Mouse (Mus musculus) intestine, embryonic 15.5 days (tissue): ENCODE data around the gene Tmem229a. TPM values are rescaled to one million over a fixed set of nuclear protein-coding genes. Genes with fewer than 3 reads are reported as not detected.

Experiments
- ATAC-seq: fragments of 200-750 bp; cut with Nextera tagmentation; 2 replicates; pipeline ENCODE4 v1.8.0; 2017; ENCODE audit warnings: moderate TSS enrichment, moderate library complexity
- H3K27ac ChIP-seq: fragments of 300-500 bp; sonication (generic); 2 replicates; pipeline ENCODE4 v1.5.1; 2015; ENCODE audit warnings: mild to moderate bottlenecking, inconsistent platforms
- H3K27me3 ChIP-seq: fragments of 300-500 bp; sonication (generic); replicated peaks from 2 replicates; pipeline ENCODE4 v1.6.1; 2015; ENCODE audit warnings: inconsistent platforms
- H3K36me3 ChIP-seq: fragments of 300-500 bp; sonication (generic); 2 replicates; pipeline ENCODE4 v1.6.1; 2015; ENCODE audit warnings: inconsistent platforms
- H3K4me1 ChIP-seq: fragments of 300-500 bp; sonication (generic); replicated peaks from 2 replicates; pipeline ENCODE4 v1.6.1; 2015; ENCODE audit warnings: inconsistent platforms
- H3K4me2 ChIP-seq: fragments of 300-500 bp; sonication (generic); replicated peaks from 2 replicates; pipeline ENCODE4 v1.6.1; 2015; ENCODE audit warnings: mild to moderate bottlenecking, inconsistent platforms
- H3K4me3 ChIP-seq: fragments of 300-500 bp; sonication (generic); replicated peaks from 2 replicates; pipeline ENCODE4 v1.5.1; 2015; ENCODE audit warnings: inconsistent platforms
- H3K9ac ChIP-seq: fragments of 300-500 bp; sonication (generic); 2 replicates; pipeline ENCODE4 v1.6.1; 2015; ENCODE audit warnings: inconsistent platforms
- H3K9me3 ChIP-seq: fragments of 300-500 bp; sonication (generic); 2 replicates; pipeline ENCODE4 v1.6.1; 2016; ENCODE audit warnings: inconsistent platforms
- WGBS: fragments of 180-500 bp; shearing (Covaris S2); methylation state at CpG from one replicate; pipeline ENCODE4 v1.1.7; 2015; 5-methylcytosine and 5-hydroxymethylcytosine counted together
- polyA plus RNA-seq: library from polyadenylated mRNA; unstranded; fragments of >200 nt; fragmentation: Nextera tagmentation; extraction: Ambion mirVana; gene quantifications from 2 replicates; pipeline ENCODE4 v1.2.1, GENCODE M21; 2015

Tmem229a gene
- polyA plus RNA-seq, 1 experiment from 2014 or later: 1.2 TPM

DNA sequence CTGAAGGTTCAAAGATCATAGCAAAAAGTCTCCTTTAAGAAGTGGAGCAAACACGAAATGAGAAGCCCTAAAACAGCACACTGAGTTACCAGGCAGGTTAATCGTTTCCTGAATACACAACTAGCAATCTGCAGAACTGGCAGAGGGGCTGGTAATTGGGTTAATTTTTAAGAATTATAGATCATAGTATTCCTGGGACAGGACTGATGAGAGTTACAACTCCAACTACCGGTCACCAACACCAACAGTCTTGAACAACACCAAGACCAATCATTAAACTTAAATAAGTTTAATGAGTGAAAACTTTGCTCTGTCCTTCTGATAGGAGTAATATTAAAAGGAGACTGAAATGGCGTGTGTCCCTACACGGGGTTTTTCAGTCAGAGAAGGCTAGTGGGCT lies 3.8 kb downstream of the Tmem229a start:
- WGBS: 66% methylated on average over 5 of the region's 5 CpGs
- no peaks in the 10 kb centered on the region for H3K36me3 ChIP-seq
- H3K4me3 ChIP-seq: no peak overlapping the region
- no peak overlapping the region for H3K4me2 ChIP-seq
- H3K27ac ChIP-seq: no peak overlapping the region
- no peak overlapping the region for H3K9ac ChIP-seq
- no peaks in the 10 kb centered on the region for H3K9me3 ChIP-seq
- peaks cover 11% of the 10 kb centered on the region; the same call in 1 of the 2 replicates for H3K4me1 ChIP-seq
- ATAC-seq: no peak
- H3K27me3 ChIP-seq: peaks cover 13% of the 10 kb centered on the region; the same call in 1 of the 2 replicates

DNA sequence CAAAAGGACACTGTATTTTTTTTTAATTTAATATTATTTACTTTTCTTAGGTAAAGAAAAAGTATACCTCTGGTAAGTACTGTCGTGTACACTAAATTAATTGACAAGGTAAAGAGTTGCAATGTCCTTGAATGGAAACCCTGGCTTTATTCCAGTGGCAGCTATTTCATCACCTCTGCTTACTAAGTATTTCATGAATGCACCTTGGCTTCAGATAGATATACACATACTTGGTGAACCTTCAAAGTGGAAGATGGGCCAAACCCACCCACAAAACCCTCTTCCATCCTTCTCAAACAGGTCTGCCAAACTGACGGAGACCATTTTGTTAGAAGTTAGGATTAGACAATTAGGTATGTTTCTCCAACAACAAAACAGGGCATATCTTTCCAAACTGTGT lies 5.4 kb downstream of the Tmem229a start:
- Histone ChIP-seq H3K4me3 (no peak overlapping the region), H3K27ac (no peak overlapping the region), H3K36me3 (no peaks in the 10 kb centered on the region), H3K27me3 (peaks cover 12% of the 10 kb centered on the region; the same call in 1 of the 2 replicates), H3K4me2 (no peak overlapping the region), H3K9me3 (no peaks in the 10 kb centered on the region), H3K4me1 (peaks cover 5% of the 10 kb centered on the region; the same call in 1 of the 2 replicates), H3K9ac (no peak overlapping the region)
- no peak for ATAC-seq
- whole genome bisulfite sequencing: 81% methylated on average over 2 of the region's 2 CpGs

DNA sequence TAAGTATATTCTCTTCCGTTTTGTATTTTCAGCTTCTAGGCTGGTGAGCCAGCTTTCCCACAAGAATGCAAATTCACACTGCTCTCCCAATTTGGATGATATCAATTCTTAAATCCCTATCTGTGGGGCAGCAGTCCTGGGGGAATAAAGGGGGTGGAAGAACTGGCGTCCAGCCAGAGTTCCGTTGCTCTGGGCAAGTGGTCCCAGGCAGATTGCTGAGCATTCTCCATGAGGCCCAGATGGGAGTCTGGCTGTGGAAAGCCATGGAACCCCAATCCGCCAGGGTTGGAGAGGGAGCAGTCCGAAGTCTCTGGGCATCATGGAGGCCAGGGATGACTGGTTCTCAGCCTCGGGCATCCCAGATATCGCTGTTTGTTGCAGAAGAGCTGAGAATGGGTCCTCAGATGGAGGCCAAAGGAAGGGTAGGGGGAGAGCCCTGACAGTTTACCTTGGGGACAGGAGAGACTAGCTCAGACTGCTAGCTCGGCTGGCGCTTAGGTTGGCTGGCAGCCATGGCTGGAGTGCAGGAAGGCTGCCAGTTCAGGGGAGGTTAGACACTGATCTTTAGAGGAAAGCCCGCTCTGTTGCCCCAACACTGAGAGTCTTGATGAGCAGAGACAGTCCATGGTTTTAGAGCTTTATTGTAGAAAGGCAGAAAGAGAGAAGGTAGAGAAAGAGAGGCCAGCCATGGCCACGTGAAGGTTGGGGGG lies 30.9 kb downstream of the Tmem229a start:
- Histone ChIP-seq H3K9ac (no peak overlapping the region), H3K4me3 (no peak overlapping the region), H3K9me3 (no peaks in the 10 kb centered on the region), H3K27ac (no peak overlapping the region), H3K36me3 (no peaks in the 10 kb centered on the region), H3K27me3 (no peaks in the 10 kb centered on the region), H3K4me2 (no peak overlapping the region), H3K4me1 (no peaks in the 10 kb centered on the region)
- 86% methylated on average over 11 of the region's 11 CpGs for WGBS
- ATAC-seq: no peak

DNA sequence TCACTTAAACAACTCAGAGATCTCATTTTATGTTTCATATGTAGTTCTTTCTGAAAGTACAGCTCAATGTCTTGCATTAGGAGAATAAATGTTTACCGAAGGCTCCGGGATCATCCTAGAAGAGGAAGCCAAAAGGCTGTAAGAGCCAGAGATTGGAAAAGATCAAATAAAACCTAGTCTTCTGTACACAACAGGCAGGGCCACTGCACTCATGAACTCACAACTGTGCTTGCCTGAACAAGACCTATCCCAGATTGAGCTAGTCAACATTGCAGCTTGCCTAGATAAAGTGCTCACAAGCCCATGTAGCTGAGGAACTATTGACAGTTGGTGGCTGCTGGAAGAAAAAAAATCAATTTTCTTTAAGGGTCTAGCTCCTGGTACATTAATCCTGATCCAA lies 42.5 kb downstream of the Tmem229a start:
- H3K4me2 ChIP-seq: no peak overlapping the region
- ATAC-seq: no peak
- H3K4me1 ChIP-seq: no peaks in the 10 kb centered on the region
- H3K27ac ChIP-seq: no peak overlapping the region
- H3K9ac ChIP-seq: no peak overlapping the region
- no peaks in the 10 kb centered on the region for H3K36me3 ChIP-seq
- H3K27me3 ChIP-seq: no peaks in the 10 kb centered on the region
- H3K4me3 ChIP-seq: no peak overlapping the region
- H3K9me3 ChIP-seq: no peaks in the 10 kb centered on the region
- WGBS: 77% methylated on average over 2 of the region's 2 CpGs

DNA sequence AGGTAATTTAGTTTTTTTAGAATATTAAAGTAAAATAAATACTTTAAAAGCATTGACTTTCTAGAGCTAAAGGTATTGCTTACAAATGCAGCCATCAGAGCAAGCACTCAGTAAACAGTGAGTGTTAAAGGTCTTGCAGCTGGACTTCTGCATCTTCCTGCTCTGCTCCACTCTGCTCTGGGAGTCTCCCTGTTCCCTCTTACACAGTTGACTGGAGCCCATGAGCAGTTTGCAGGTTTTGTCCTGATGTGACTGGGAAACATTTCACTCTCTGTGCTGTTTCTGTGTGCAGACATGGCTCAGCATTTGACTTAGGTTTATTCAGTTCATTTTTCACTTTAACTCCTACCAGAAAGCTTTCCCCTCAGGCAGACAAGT lies 45.4 kb downstream of the Tmem229a start:
- Histone ChIP-seq H3K4me3 (no peak overlapping the region), H3K27me3 (no peaks in the 10 kb centered on the region), H3K27ac (no peak overlapping the region), H3K4me1 (no peaks in the 10 kb centered on the region), H3K4me2 (no peak overlapping the region), H3K36me3 (no peaks in the 10 kb centered on the region), H3K9ac (no peak overlapping the region), H3K9me3 (no peaks in the 10 kb centered on the region)
- no peak for ATAC-seq

DNA sequence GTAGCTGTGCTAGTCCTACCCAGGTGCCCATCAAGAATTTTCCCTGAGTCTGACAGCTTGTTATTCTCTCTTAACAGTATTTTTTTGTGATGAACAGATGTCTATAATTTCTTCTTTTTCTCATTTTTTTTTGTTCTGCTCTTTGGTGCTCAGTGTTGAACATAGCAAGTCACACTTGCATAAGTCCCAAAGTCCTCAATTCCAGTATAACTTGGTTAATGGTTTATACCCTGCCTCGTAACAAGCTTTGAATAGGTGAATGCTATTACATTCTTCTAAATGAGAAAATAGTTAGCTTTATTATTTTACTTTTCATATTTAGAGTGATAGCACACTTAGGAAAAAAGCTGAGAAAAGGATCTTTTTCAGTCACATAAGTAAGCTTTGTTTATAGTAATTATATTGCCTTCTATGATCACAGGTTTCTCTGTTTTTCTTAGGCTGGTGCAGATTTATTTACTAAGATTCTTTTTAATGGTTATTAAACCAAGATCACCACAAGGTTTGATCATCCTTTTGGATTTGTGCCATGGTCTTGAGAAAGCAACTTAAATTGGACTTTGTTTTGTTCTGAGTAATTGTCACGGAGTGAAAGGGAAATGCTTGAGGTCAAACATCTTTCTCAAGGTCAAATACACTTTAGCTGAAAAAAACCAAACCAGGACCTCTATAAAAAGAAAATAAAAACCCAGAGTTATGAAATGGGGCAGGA lies 45.9 kb downstream of the Tmem229a start:
- H3K4me3 ChIP-seq: no peak overlapping the region
- no peaks in the 10 kb centered on the region for H3K27me3 ChIP-seq
- no peaks in the 10 kb centered on the region for H3K9me3 ChIP-seq
- no peaks in the 10 kb centered on the region for H3K36me3 ChIP-seq
- WGBS: 49% methylated on average over 2 of the region's 2 CpGs
- H3K9ac ChIP-seq: no peak overlapping the region
- no peak for ATAC-seq
- H3K4me2 ChIP-seq: no peak overlapping the region
- H3K4me1 ChIP-seq: no peaks in the 10 kb centered on the region
- H3K27ac ChIP-seq: no peak overlapping the region

DNA sequence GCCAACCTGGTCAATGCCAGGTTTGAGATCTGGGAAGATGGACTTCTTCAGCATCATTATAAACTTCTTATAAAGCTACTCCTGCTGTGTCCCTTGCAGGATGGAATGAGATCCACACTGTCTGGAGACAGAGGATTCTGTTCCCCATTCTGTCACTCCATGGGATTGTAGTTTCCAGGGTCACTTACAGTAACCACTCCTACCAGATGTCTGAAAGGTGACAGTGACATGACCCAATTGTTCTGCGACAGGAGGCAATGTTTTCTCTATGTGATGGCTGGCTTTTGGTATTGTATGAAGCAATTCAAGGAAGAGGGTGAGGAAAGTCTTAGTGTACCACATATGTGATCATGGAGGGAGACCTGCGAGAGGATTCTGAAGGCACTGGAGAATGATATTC lies 48.3 kb downstream of the Tmem229a start:
- WGBS: 84% methylated on average over 2 of the region's 2 CpGs
- no peak overlapping the region for H3K4me3 ChIP-seq

DNA sequence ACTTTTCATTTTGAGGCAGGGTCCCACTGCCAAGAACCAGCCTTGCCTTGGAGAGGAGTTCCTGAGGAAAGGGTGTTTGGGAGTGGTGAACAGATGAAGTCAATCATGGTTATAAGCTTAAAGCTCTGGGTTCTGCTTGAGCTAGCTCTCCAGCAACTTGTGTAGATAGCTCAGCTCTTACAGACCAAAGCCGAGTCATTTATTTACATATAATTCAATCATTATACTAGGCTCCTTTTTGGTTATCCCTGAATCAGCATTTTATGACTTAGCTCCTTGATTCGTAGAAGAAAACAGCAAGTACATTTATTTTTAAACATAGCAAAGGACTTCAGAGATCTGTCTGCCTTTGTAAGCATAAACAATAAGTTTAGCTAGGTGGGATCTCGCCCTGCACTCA lies 51.0 kb downstream of the Tmem229a start:
- Histone ChIP-seq H3K9ac (no peak overlapping the region), H3K27ac (no peak overlapping the region), H3K36me3 (no peaks in the 10 kb centered on the region), H3K4me1 (no peaks in the 10 kb centered on the region), H3K4me2 (no peak overlapping the region), H3K9me3 (no peaks in the 10 kb centered on the region), H3K4me3 (no peak overlapping the region), H3K27me3 (no peaks in the 10 kb centered on the region)
- ATAC-seq: no peak
- WGBS: 67% methylated on average over 3 of the region's 3 CpGs

More for the DNA sequence above, 48.3 kb downstream of the Tmem229a start:
- H3K27me3 ChIP-seq: no peaks in the 10 kb centered on the region
- no peaks in the 10 kb centered on the region for H3K36me3 ChIP-seq
- no peak overlapping the region for H3K4me2 ChIP-seq
- no peak overlapping the region for H3K9ac ChIP-seq
- no peak overlapping the region for H3K27ac ChIP-seq
- no peaks in the 10 kb centered on the region for H3K9me3 ChIP-seq
- H3K4me1 ChIP-seq: no peaks in the 10 kb centered on the region
- no peak for ATAC-seq

Other genes with a start within 250 kb of the Tmem229a start
- not detected in 2 replicates for gene Hyal6, start 223.1 kb downstream of the Tmem229a start, polyA plus RNA-seq
- 0.05 TPM in 1 of 2 replicates, not detected in the other for gene Hyal4, start 208.0 kb downstream of the Tmem229a start, polyA plus RNA-seq
- gene Spam1, start 165.1 kb downstream of the Tmem229a start, polyA plus RNA-seq: not detected in 2 replicates
- gene Hyal5, start 98.3 kb downstream of the Tmem229a start, polyA plus RNA-seq: 6.3 and 9.1 TPM in 2 replicates